Mouse (Mus musculus) ES-E14 (cell line): Measurements from ENCODE around the gene Ccdc137.

Source experiments
- HCFC1 ChIP-seq: IDR thresholded peaks from 2 replicates; pipeline ENCODE4 v1.6.1; 2012; ENCODE audit warnings: low read length, inconsistent platforms, borderline replicate concordance; ENCODE audit not compliant: insufficient read depth
- MAFK ChIP-seq: IDR thresholded peaks from 2 replicates; pipeline ENCODE4 v1.6.1; 2014; ENCODE audit warnings: mild to moderate bottlenecking, low read depth, low read length, inconsistent platforms; ENCODE audit not compliant: insufficient read depth
- ZC3H11A ChIP-seq: IDR thresholded peaks from 2 replicates; pipeline ENCODE4 v1.6.1; 2012; ENCODE audit warnings: low read depth, mild to moderate bottlenecking, inconsistent platforms, low read length, borderline replicate concordance
- ZNF384 ChIP-seq: IDR thresholded peaks from 2 replicates; pipeline ENCODE4 v1.6.1; 2012; ENCODE audit warnings: low read depth, low read length, inconsistent platforms

GRCm38 (mm10) chr11:120509940-120510339 lies 52.0 kb downstream of the Ccdc137 start:
- TF ChIP-seq ZC3H11A = no peak
- no peak for TF ChIP-seq ZNF384
- no peak for TF ChIP-seq HCFC1
- 0 out of 2 replicates have a peak, but pooled peaks have one; percentile 44 for TF ChIP-seq MAFK
